Mouse (Mus musculus) forebrain, embryonic 16.5 days (tissue): ENCODE data around the gene Baat. TPM values are rescaled to one million over a fixed set of nuclear protein-coding genes. Genes with fewer than 3 reads are reported as not detected.
"Not testable (repeated sequence)": the region's sequence is repeated elsewhere in the genome, so short reads cannot be mapped to it uniquely, and the experiment has no call there.

ENCODE experiments used
- ATAC-seq: fragments of 200-750 bp; cut with Nextera tagmentation; 2 replicates; pipeline ENCODE4 v1.8.0; 2017; ENCODE audit warnings: mild to moderate bottlenecking, moderate library complexity
- H3K27ac ChIP-seq: fragments of 300-500 bp; sonication (generic); 2 replicates; pipeline ENCODE4 v1.5.1; 2014; ENCODE audit warnings: low read length, control low read depth
- H3K27me3 ChIP-seq: fragments of 300-500 bp; sonication (generic); replicated peaks from 2 replicates; pipeline ENCODE4 v1.6.1; 2014; ENCODE audit warnings: low read length; ENCODE audit not compliant: control insufficient read depth, insufficient read depth
- H3K36me3 ChIP-seq: fragments of 300-500 bp; sonication (generic); 2 replicates; pipeline ENCODE4 v1.6.1; 2014; ENCODE audit not compliant: control insufficient read depth, insufficient read depth
- H3K4me1 ChIP-seq: fragments of 300-500 bp; sonication (generic); replicated peaks from 2 replicates; pipeline ENCODE4 v1.6.1; 2014; ENCODE audit warnings: low read length; ENCODE audit not compliant: control insufficient read depth, insufficient read depth
- H3K4me2 ChIP-seq: fragments of 300-500 bp; sonication (generic); 2 replicates; pipeline ENCODE4 v1.6.1; 2014; ENCODE audit warnings: mild to moderate bottlenecking, low read length, control low read depth
- H3K4me3 ChIP-seq: fragments of 300-500 bp; sonication (generic); replicated peaks from 2 replicates; pipeline ENCODE4 v1.5.1; 2014; ENCODE audit warnings: mild to moderate bottlenecking, low read length, control low read depth
- H3K9ac ChIP-seq: fragments of 300-500 bp; sonication (generic); replicated peaks from 2 replicates; pipeline ENCODE4 v1.6.1; 2014; ENCODE audit warnings: low read depth, low read length, control low read depth
- H3K9me3 ChIP-seq: fragments of 300-500 bp; sonication (generic); 2 replicates; pipeline ENCODE4 v1.6.1; 2016; ENCODE audit warnings: low read length; ENCODE audit not compliant: control insufficient read depth
- WGBS: fragments of 180-500 bp; shearing (Covaris S2); extraction: QIAGEN DNeasy Blood & Tissue Kit; methylation state at CpG from one replicate; pipeline ENCODE4 v1.1.7; 2014; 5-methylcytosine and 5-hydroxymethylcytosine counted together
- polyA plus RNA-seq: library from polyadenylated mRNA; unstranded; fragments of >200 nt; fragmentation: Nextera tagmentation; extraction: Ambion mirVana; gene quantifications from 2 replicates; pipeline ENCODE4 v1.2.1, GENCODE M21; 2015

Gene Baat
- polyA plus RNA-seq, 1 experiment from 2014 or later: 0.16 TPM

- Histone ChIP-seq H3K27me3 (no peaks in the 10 kb centered on the region), H3K4me1 (no peaks in the 10 kb centered on the region), H3K9ac (no peak overlapping the region), H3K9me3 (no peaks in the 10 kb centered on the region), H3K27ac (no peak overlapping the region), H3K36me3 (peaks cover 19% of the 10 kb centered on the region), H3K4me2 (no peak overlapping the region), H3K4me3 (no peak overlapping the region)
- 89% methylated on average over 2 of the region's 2 CpGs for WGBS
- ATAC-seq: no peak
These were observed 2.8 kb upstream of the Baat start for GRCm38 (mm10) chr4:49509183-49509582.

GRCm38 (mm10) chr4:49503563-49503962 lies 2.8 kb downstream of the Baat start:
- H3K4me1 ChIP-seq: no peaks in the 10 kb centered on the region
- no peaks in the 10 kb centered on the region for H3K27me3 ChIP-seq
- no peaks in the 10 kb centered on the region for H3K9me3 ChIP-seq
- no peak overlapping the region for H3K27ac ChIP-seq
- no peak for ATAC-seq
- H3K36me3 ChIP-seq: no peaks in the 10 kb centered on the region
- no peak overlapping the region for H3K9ac ChIP-seq
- no peak overlapping the region for H3K4me2 ChIP-seq
- 90% methylated on average over 1 of the region's 1 CpGs for WGBS
- H3K4me3 ChIP-seq: no peak overlapping the region

- not testable (repeated sequence) for H3K4me3 ChIP-seq, H3K4me1 ChIP-seq, H3K9me3 ChIP-seq, H3K4me2 ChIP-seq, H3K9ac ChIP-seq, H3K27me3 ChIP-seq, H3K27ac ChIP-seq, H3K36me3 ChIP-seq, ATAC-seq
- WGBS: 76% methylated on average over 3 of the region's 3 CpGs
These were observed 20.3 kb downstream of the Baat start for GRCm38 (mm10) chr4:49485934-49486650.

- Histone ChIP-seq H3K27ac (no peak overlapping the region), H3K4me3 (no peak overlapping the region), H3K9ac (no peak overlapping the region), H3K4me1 (no peaks in the 10 kb centered on the region), H3K4me2 (no peak overlapping the region), H3K27me3 (no peaks in the 10 kb centered on the region), H3K9me3 (no peaks in the 10 kb centered on the region), H3K36me3 (no peaks in the 10 kb centered on the region)
- no peak for ATAC-seq
These were observed 20.9 kb downstream of the Baat start for GRCm38 (mm10) chr4:49485442-49485841.

GRCm38 (mm10) chr4:49480896-49481295 lies 25.5 kb downstream of the Baat start:
- Histone ChIP-seq H3K27me3 (no peaks in the 10 kb centered on the region), H3K9me3 (no peaks in the 10 kb centered on the region), H3K4me3 (no peak overlapping the region), H3K4me2 (no peak overlapping the region), H3K9ac (no peak overlapping the region), H3K4me1 (peaks cover 4% of the 10 kb centered on the region), H3K27ac (no peak overlapping the region), H3K36me3 (no peaks in the 10 kb centered on the region)
- WGBS: 69% methylated on average over 3 of the region's 3 CpGs
- ATAC-seq: no peak

DNA sequence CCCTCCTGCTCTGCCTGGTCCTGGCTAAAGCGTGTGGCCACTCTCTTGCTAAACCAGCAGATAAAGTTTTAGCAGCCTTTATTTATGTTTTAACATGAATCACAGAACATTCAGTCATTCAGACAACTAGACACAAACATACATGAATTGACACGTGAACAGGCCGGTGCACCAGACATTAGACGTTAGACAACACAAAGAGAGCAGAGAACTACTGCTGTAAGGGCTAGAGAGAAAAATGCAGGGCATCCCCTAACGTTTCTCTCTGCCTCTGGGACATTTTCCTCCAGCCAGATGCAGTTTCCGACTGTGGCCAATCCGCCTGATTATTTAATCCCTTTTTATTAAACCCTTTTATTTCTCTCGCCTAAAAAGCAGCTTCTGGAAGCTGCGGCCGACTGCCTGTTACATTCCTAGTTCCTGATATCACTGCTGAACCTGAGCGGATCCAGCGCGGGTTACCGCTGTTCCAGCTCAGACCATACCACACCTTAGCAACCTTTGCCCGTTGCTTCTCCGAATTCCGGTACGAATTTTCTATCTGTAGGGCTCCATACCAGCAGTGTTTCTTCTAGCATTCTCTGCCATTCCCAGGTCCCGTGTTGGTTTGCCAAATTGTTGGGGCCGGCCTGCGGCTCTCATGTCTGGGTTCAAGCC lies 26.1 kb downstream of the Baat start:
- Histone ChIP-seq H3K9ac (no peak overlapping the region), H3K9me3 (no peaks in the 10 kb centered on the region), H3K27ac (no peak overlapping the region), H3K36me3 (no peaks in the 10 kb centered on the region), H3K4me1 (peaks cover 4% of the 10 kb centered on the region), H3K27me3 (no peaks in the 10 kb centered on the region), H3K4me2 (no peak overlapping the region; the same call in 1 of the 2 replicates), H3K4me3 (no peak overlapping the region)
- no peak for ATAC-seq
- WGBS: 27% methylated on average over 21 of the region's 21 CpGs

DNA sequence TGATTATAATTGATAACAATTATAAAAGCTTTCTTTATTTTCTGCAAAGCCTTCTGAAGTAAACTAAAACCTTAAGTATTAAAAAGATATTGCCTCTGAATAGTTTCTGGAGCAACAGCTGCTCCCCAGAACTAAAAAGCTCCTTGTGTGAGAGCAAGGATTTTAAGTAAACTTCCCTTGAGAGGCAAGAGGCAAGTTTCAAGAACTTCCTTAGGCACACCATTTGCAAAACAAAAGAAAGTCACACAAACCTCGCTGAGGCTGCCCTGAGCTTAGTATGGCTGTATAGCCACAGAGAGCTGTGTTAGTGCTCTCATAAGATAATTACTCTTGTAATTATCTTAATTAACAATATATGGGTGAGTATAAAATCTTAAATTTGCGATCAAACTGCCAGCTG lies 27.3 kb downstream of the Baat start:
- ATAC-seq, H3K27me3 ChIP-seq, H3K4me3 ChIP-seq, H3K36me3 ChIP-seq, H3K4me1 ChIP-seq, H3K27ac ChIP-seq, H3K9me3 ChIP-seq, H3K4me2 ChIP-seq, H3K9ac ChIP-seq: not testable (repeated sequence)
- WGBS: 9% methylated on average over 2 of the region's 2 CpGs

DNA sequence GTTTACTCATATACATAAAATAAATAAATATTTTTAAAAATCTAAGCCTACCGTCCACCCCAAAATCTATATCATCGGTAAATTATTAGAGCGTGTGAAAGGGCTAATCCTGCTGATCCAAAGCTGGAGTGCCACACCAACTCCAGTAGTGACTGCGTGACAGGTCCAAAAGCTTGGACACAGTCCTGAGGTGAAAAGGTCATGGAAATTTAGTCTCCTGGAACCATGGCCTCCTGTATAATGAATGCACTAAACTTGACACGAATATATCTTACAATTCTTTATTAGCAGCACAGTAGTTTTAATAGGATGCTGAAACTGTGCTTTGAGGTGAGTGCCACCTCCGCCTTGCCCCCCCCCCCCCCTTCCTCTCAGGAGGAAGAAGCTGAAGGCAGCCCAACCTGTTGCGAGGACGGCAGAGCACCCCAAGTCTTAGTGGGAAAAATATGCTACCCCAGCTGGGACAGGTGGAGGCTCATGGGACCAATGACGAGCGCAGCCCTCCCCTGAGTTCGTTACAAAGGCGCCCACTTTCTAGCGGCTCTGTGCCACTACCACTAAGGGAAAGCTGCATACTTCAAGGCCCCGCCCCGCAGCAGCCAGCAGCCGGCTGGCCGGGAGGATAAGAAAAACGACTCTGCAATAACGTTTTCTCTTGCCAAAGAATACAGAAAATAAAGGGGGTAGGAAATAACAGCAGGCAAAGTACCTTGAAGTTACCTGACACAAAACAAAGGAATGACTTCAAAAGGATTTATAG lies 28.1 kb downstream of the Baat start:
- H3K9ac ChIP-seq: no peak overlapping the region
- peaks cover 4% of the 10 kb centered on the region for H3K4me1 ChIP-seq
- no peaks in the 10 kb centered on the region for H3K36me3 ChIP-seq
- H3K27ac ChIP-seq: no peak overlapping the region
- peak overlapping the region; percentile 46 for H3K4me2 ChIP-seq
- no peaks in the 10 kb centered on the region for H3K9me3 ChIP-seq
- 23% methylated on average over 19 of the region's 19 CpGs for WGBS
- H3K4me3 ChIP-seq: peak overlapping the region; percentile 22
- ATAC-seq: 0 out of 2 replicates have a peak, but pooled peaks have one; percentile 62
- H3K27me3 ChIP-seq: no peaks in the 10 kb centered on the region

- peaks cover 4% of the 10 kb centered on the region for H3K4me1 ChIP-seq
- no peak overlapping the region for H3K9ac ChIP-seq
- H3K9me3 ChIP-seq: no peaks in the 10 kb centered on the region
- no peaks in the 10 kb centered on the region for H3K36me3 ChIP-seq
- H3K27me3 ChIP-seq: no peaks in the 10 kb centered on the region
- no peak for ATAC-seq
- H3K27ac ChIP-seq: no peak overlapping the region
- no peak overlapping the region for H3K4me2 ChIP-seq
- no peak overlapping the region for H3K4me3 ChIP-seq
These were observed 31.8 kb downstream of the Baat start for GRCm38 (mm10) chr4:49474583-49474982.
